Mouse (Mus musculus) brown adipose tissue, adult 24 weeks (tissue): ENCODE data around the gene Mknk2. TPM values are rescaled to one million over a fixed set of nuclear protein-coding genes. Genes with fewer than 3 reads are reported as not detected.

Source experiments
- H3K27ac ChIP-seq: fragments of 200-500 bp; replicated peaks from 2 replicates; pipeline ENCODE4 v1.5.1; 2012; ENCODE audit warnings: low read depth, mild to moderate bottlenecking, low read length
- H3K4me1 ChIP-seq: fragments of 200-500 bp; 2 replicates; pipeline ENCODE4 v1.6.1; 2012; ENCODE audit warnings: low read length, mixed read lengths; ENCODE audit not compliant: control insufficient read depth, insufficient read depth, insufficient read length
- H3K4me3 ChIP-seq: fragments of 200-500 bp; 2 replicates; pipeline ENCODE4 v1.5.1; 2012; ENCODE audit warnings: low read depth, mild to moderate bottlenecking, low read length, moderate library complexity; ENCODE audit not compliant: insufficient read depth
- polyA plus RNA-seq: library from polyadenylated mRNA; stranded (reverse); fragments of >200 nt; gene quantifications from 2 replicates; pipeline ENCODE4 v1.2.4, GENCODE M21; 2012; ENCODE audit not compliant: missing spikeins, insufficient read depth, insufficient read length

Mknk2 gene
- 313 and 519 TPM in 2 replicates for polyA plus RNA-seq

DNA sequence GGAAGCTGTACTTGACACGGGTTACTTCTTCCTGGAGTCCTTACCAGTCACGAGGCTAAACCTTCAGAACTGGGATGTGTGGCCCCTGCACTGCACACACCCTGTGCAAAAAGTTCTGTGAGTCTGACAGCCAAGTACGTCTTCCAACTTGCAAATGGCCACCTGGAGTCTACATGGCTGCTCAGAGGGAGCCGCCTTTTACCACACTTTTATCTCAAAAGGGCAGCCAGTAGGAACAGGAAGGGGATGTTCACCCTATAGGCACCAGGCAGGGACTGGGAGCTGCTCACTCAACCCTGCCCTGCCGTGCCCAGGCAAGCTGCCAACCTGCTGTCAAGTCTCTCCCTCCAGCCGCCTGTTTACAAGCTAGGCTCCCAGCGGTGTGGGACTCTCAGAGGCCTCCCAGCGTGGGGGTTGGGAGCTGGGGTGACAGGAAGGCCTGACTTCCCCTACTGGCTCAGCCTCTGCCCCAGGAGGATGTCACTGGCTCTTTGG, at the start of gene Mknk2:
TSS of gene Mknk2 (minus strand) at position 171 of the 495 bp plus-strand sequence.
- H3K4me3 ChIP-seq: peak within 1 kb of the TSS; percentile 68
- peaks cover 20% of the 10 kb centered on the region for H3K4me1 ChIP-seq
- peak within 1 kb of the TSS; percentile 100 for H3K27ac ChIP-seq

DNA sequence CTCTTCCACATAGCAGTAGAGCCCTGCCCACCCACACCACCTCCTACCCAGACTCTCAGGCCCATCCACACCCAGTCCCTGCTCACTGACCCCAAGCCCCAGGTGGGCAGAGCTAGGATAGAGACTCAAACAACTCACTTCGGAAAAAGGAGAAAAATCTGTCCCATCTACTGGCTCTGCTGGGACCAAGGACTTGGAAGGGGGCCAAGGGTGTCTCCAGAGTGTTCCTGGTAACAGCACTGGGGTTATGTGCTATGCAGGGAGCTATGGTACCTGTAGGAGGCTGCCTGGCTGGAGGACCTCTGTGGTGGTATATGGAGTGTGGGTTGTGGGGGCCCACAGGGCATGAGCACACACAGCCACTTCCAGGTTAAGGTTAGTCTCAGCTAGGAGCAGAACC, 39.4 kb upstream of the Mknk2 start:
- Histone ChIP-seq H3K4me1 (no peaks in the 10 kb centered on the region), H3K4me3 (no peak overlapping the region), H3K27ac (no peak overlapping the region)

DNA sequence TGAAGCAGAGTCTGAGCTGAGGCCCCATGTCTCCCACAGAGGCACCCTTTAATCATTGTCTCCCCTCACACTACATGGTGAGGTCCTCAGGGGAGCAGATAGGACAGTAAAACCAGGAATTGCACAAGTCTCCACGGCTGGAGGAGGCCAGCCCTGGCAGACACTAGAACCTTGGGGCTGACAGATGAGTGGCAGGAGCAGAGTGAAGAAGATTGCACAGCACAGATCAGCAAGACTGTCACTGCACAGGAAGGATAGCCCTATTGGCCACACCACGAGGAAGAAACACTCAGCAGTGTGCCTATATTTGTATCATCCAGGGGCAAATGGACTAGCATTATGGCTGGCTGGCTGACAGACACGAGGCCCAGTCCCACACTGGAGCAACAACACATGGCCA, 32.9 kb upstream of the Mknk2 start:
- H3K27ac ChIP-seq: no peak overlapping the region
- no peak overlapping the region for H3K4me3 ChIP-seq
- H3K4me1 ChIP-seq: no peaks in the 10 kb centered on the region

DNA sequence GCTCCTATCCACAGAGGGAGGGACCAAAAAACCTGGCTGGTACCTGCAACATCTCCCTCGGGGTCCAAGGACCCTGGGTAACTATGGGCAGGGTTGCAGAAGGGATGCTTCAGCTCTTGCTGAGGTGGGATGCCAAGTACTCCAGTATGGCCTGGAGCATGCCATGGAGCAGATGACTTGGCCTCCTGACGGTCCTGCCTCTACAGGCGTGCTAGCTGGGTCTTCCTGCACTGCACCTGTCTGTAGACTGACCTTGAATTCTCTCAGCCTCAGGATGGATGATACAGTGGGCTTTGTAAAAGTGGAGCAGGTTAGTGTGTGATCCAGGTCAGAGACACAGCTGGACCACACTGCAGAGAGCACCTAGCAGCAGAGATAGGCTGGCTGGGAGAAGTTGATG, 27.6 kb upstream of the Mknk2 start:
- Histone ChIP-seq H3K27ac (no peak overlapping the region), H3K4me1 (peaks cover 5% of the 10 kb centered on the region; the same call in 1 of the 2 replicates), H3K4me3 (no peak overlapping the region)

DNA sequence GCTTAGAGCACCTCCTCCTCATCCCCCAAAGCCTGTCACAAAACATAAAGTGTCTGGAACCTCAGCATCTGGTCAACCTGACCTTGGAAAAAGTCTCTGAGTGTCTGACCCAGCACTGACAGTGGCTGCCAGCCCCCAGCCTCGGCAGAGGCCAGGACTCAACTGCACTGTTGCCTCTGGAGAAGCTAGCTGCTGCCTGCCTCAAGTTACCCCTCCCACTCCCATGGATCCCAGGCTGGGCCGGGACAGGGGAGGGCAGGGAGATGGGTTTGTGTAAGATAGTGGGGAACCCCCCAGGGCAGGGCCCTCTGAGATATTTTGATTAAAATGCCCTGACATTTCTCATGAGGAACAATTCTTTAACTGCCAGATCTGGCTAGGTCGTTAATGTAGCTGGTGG, 27.1 kb upstream of the Mknk2 start:
- H3K4me1 ChIP-seq: peaks cover 5% of the 10 kb centered on the region
- no peak overlapping the region for H3K4me3 ChIP-seq
- no peak overlapping the region for H3K27ac ChIP-seq

DNA sequence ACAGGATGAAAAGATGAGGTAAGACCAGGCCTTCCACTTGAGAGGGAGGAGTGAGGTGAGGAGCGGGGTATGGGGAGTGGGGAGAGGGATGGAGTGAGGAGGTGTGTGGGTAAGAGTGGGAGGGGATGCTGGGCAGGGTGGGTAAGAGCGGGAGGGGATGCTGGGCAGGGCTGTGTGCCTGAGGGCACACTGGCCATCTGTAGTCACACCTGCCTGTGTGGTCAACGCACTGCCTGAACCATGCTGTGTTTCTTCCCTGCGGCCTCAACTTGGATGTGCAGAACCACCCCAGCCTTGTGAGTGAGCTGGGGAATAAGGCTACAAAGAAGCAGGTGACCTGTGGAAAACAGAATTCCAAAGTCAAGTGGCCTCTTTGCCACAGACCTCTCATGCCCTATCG, 26.5 kb upstream of the Mknk2 start:
- no peak overlapping the region for H3K27ac ChIP-seq
- no peak overlapping the region for H3K4me3 ChIP-seq
- H3K4me1 ChIP-seq: peaks cover 8% of the 10 kb centered on the region

DNA sequence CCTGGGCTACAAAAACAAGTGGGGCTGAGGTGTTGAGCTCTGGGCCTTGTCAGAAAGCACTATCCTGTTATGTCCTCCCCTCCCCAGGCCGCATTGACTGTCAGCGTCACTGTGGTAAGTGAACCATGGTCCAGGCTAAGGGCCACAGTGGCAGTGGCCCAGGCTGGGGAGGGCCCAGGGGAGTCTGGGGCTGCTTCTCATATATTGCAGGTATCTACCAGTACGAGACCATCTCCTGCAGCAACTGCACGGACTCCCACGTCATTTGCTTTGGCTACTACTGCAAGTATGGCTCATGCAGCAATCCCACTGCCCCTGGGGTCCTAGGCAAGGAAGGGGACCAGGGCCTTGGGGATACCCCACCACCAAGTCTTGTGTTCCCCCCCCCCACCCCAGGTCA, 25.7 kb upstream of the Mknk2 start:
- H3K4me1 ChIP-seq: peaks cover 8% of the 10 kb centered on the region

DNA sequence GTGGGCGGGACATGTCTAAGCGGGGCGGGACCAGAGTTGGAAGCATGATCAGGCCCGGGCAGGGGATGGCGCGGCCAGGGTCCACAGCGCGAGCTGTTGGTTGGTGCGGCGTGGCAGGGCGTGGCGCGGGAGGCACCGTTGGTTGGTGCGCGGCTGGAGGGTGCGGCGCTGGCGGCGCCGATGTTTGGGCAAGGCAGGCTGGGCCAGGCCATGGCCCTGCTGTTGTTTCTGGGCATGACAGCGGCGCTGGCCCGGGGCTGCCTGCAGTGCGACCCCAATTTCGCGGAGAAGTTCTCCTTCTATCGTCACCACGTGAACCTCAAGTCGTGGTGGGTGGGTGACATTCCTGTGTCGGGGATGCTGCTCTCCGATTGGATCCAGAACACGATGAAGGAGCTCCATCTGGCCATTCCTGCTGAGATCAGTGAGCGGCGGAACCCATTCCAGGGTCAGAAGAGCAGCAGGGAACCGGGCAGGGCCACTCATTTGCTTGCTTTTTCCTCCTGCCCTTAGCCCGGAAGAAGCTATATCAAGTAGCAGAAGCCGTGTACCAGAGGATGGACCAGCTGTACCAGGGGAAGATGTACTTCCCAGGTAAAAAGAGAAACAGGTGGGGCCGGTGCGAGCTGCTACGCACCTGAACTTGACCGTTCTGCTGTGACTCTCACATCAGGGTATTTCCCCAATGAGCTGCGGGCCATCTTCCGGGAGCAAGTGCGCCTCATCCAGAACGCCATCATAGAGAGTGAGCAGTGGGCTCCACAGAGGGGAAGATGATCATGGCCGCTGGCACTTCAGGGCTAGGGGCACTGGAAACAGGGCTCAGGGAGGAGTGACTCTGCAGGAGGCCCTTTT, 24.9 kb upstream of the Mknk2 start:
- Histone ChIP-seq H3K4me3 (peak overlapping the region; percentile 67), H3K4me1 (peaks cover 8% of the 10 kb centered on the region), H3K27ac (peak overlapping the region; percentile 33)

More for the DNA sequence above, 25.7 kb upstream of the Mknk2 start:
- no peak overlapping the region for H3K4me3 ChIP-seq
- H3K27ac ChIP-seq: no peak overlapping the region

DNA sequence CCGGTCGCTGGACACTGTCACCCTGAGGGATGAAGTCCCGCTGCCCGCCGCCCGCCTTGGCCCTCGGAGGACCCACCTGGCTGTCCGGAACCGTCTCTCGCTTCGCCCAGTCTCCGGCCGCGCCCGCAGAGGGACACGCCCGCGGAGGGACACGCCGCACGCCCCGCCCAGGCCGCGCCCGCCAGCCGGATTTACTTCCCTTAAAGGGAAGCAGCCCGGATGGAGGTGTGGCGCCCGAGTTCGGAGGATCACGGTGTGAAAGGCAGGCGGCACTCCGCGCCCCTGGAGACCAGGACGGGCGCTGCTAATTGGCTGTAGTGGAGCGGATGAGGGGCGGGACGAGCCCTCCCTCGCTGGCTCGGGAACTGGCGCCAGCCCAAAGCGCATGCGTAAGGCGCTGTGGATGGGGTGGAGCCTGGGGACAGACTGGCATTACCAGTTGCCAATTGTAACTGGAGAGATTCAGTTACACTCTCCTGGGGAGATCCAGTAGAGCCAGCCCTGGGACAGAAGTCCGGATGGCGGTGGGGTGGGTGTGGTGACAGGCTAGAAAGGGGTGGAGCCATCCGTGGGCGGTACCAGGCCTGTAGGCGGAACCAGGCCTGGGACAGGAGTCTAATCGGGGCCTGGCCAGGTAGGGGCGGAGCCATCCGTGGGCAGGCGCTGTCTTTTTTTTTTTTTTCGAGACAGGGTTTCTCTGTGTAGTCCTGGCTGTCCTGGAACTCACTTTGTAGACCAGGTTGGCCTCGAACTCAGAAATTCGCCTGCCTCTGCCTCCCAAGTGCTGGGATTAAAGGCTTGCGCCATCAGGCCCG, 24.0 kb upstream of the Mknk2 start, which contains the start of the genes Mob3a and Izumo4:
TSS of gene Mob3a (minus strand) at position 257 of the 815 bp plus-strand sequence.
TSS of gene Izumo4 (plus strand) at position 464 of the 815 bp plus-strand sequence.
- H3K4me1 ChIP-seq: peaks cover 8% of the 10 kb centered on the region
- H3K27ac ChIP-seq: peak within 1 kb of the TSS; percentile 61
- H3K4me3 ChIP-seq: peak within 1 kb of the TSS; percentile 72

DNA sequence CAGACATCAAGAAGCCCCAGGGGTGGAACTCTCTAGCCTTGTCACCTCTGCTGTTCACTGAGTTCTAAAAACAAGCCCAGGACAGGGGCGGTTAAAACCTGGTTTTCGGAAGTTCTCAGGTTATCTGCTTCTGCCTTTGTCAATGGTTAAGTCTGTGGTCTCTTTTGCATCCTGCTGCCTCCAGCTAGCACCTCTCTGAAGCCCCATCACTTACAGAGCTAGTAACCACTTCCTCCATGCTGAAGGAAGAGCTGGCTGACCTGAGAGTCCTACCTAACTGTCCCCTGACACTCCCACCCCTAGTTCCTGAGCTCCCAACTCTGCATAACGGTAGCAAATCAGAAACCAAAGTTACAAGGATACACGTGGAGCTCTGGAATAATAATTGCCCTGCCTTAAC, 22.8 kb upstream of the Mknk2 start:
- Histone ChIP-seq H3K27ac (0 out of 2 replicates have a peak overlapping the region, but pooled peaks have one; percentile 4), H3K4me3 (peak overlapping the region; percentile 72), H3K4me1 (peaks cover 15% of the 10 kb centered on the region)

DNA sequence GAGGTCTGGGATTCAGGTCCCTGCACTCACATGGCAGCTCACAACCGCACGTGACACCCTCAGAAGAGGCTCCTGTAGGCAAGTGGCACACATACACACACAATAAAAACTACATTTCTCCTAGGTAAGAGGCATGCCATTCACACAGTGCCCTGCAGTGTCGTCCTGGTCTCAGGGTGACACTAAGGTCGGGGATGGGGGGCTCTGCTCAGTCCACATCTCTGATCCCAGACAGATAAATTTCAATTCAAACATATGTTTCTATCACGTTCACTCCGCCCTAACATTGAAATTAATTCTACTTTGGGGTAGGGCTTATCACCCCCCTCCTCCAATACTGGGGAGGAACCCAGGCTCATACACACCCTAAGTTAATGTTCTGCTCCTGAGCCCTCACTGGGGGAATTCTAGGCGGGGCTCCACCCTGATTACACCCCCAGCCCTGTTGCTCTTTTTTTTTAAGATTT, 22.2 kb upstream of the Mknk2 start:
- H3K4me3 ChIP-seq: 0 out of 2 replicates have a peak overlapping the region, but pooled peaks have one; percentile 3
- no peak overlapping the region for H3K27ac ChIP-seq
- H3K4me1 ChIP-seq: peaks cover 19% of the 10 kb centered on the region

DNA sequence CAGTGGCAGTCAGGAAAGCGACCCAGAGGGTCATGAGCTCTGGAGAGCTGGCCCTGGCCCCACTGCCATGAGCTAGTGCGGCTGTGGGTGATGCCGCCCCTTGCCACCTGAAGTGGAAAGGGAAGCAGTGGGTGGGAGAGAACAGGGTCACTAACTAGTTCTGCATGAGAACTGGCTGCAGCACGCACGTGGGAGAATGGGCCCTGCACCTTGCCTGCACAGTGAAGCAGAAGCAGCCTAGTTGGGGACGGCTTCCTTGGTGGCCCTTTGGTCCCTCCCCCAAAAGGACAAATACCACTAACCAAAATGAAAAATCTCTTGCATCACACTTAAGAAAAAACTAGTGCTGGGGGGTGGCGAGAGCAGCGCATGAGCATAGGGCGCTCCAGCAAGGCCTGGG, 20.7 kb upstream of the Mknk2 start:
- Histone ChIP-seq H3K4me1 (peaks cover 19% of the 10 kb centered on the region), H3K4me3 (no peak overlapping the region), H3K27ac (no peak overlapping the region)

DNA sequence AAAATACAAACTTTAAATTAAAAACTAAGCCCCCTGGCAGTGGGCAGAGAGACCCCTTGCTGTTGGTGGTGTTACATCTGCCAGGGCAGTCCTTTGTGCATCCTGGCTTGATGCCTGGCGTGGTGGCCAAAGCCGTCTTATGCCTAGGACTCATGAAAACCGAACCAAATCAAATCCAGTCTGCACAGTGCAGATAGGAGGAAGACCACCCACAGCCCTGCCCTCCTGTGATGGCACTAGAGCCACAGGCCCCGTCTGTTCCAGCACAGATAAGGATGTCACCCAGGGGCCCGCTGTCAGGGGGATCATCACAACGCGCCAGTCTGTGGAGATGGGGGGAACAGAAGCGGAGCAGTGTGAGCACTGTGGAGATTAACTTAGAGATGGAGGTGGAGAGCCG, 19.9 kb upstream of the Mknk2 start:
- peaks cover 16% of the 10 kb centered on the region for H3K4me1 ChIP-seq
- H3K27ac ChIP-seq: no peak overlapping the region
- H3K4me3 ChIP-seq: no peak overlapping the region

DNA sequence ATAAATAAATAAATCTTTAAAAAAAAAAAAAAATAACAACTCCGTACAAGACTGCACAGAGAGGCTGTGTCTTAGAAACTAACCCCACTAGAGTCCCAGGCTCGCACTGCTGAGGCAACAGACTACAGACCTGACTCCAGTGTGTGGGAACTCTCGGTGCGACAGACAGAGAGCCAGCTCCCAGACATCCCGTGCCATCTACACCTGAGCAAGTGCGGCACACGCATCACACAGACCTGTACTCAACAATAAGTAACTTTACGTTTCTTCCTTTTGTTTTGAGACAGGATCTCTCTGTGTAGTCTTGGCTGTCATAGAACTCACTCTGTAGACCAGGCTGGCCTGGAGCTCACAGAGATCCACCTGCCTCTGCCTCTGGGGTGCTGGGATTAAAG, 19.5 kb upstream of the Mknk2 start:
- H3K27ac ChIP-seq: no peak overlapping the region
- no peak overlapping the region for H3K4me3 ChIP-seq
- peaks cover 16% of the 10 kb centered on the region for H3K4me1 ChIP-seq
